Mouse (Mus musculus) left cerebral cortex, postnatal 14 days (tissue): ENCODE measurements around the gene E030018B13Rik. TPM values are rescaled to one million over a fixed set of nuclear protein-coding genes. Genes with fewer than 3 reads are reported as not detected.
A peak's percentile ranks its signal among the peaks of the same experiment; 100 is the strongest.

Experiments
- DNase-seq, 2 experiments: peaks; one replicate each; pipeline ENCODE4 v3.0.0; 2021 to 2022; ENCODE audit warnings: low spot score in 2 of 2, mixed read lengths in 1 of 2
- intact Hi-C: fragments of 180-260 bp; cut with DNase I; formaldehyde crosslinking; loops from one replicate; pipeline ENCODE4 v1.15.1; 2025
- total RNA-seq, 2 experiments: library from RNA; stranded (reverse); gene quantifications; 2 replicates each; pipeline ENCODE4 v1.2.3; 2021

Gene E030018B13Rik
- total RNA-seq, 2 experiments from 2014 or later: not detected

DNA sequence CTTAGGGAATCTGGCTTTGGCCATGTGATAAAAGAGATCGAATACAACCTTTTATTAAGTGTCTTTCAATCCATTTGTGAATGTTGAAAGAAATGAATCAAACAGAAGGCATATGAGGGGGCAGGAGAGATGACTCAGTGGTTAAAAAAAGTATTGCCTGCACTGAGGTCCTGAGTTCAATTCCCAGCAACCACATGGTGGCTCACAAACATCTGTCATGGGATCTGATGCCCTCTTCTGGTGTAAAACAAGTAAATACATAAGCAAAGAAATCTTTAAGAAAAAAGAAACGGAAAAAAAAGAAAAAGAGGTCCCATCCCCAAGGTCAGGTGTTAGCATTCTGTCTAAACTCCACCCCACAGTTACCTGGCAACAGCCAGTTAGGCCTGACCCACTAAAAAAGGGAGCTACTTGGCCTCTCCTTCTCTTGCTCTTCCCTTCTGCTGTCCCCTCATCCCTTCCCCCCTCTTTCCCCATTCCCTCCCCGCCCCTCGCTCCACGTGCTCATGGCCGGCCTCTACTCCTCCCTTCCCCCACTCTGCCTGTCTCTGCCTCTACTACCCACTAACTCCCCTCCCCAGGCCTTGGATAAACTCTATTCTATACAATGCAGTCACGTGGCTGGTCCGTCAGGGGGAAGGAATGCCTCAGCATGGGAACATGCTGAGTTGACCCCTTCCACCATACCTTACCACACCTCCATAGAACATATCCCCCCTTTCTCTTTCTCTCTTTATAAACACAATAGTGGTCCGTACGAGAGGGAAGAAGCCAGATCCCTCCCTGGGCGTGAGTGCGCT is 3.5 kb upstream of the E030018B13Rik start:
- intact Hi-C loops: no loop called here
- DNase-seq: no peak

DNA sequence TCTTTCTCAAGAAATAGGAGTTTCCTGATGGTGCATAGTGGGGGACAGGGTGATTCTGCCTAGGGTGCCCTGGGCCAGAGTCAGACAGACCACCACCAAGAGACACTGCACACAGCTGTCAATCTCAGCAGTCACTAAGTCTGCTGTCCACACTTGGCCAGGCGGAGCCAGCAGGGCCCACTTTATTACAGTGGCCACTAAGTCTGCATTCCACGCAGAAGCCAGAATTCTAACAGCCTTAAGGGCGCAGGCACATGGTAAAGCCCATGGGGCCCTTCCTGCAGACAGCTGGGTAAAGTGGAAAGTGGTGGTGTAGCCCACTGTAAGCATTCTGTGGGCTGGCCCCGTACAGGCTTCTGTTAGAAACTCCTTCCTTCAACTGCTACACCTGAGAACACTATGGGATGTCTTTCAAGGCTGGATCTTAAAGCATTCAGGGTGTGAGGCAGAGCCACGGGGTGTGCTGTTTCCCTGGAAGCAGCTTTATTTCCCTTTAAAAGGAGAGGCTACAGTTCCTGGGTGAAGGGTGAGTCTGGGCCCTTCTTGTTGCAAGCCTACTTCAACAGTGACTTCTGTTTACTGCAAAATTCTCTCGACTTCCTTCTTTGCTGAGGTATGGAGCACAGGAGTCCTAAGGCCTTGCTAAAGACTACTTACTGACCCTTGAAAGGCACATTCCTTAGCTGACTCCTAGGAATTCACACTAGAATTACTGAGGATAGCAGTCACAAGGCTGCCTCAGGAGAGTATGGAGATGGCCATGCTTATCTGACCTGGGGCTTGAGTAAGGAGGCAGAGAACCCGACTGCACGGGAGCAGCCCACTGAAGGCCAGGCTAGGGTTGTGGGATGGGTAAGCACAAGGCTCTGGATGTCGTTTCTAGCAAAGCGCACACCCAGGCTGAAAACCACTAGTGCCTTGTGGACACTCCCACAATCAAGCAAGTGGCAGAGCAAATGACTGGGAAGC is 2.6 kb upstream of the E030018B13Rik start:
- intact Hi-C loops: no loop called here

DNA sequence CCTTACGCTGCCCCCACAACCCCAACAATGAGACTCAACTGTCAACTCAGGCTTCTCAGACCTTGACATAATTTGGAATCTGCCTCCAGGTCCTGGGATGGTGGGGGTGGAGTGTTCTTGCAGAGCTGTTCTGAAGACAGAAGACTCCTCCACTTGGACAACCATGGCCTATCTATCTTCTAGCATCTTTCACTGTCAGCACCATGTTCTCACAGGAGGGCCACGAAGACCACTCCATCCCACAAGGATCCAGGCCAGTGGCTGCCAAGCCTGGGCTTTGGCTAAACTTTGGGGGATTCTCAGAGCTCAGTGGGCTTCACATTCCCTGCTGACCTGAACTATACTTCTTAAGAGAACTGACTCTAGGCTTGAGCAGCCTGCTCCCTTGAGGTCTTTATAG is 1.8 kb upstream of the E030018B13Rik start:
- intact Hi-C loops: no loop called here
- no peak for DNase-seq

More for the DNA sequence above, 2.6 kb upstream of the E030018B13Rik start:
- no peak for DNase-seq

DNA sequence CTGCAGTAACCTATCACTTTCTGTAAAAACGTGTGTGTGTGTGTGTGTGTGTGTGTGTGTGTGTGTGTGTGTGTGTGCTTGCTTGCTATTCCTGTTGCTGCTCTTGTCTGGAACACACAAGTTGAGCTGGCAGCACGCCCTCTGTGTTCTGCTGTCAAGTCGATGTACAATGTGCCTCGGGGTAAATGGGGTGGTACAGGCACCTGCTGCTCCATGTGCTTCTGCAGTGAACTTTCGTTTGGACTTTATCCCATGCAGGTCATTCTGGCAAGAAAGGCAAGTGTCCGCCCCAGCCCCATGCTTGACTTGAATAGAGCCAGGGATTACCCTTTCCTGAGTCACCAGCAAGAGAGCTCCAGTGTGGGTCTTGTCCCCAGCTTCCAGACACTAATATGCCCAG is 1.0 kb downstream of the E030018B13Rik start:
- peak; percentile 62 to 93 for DNase-seq

DNA sequence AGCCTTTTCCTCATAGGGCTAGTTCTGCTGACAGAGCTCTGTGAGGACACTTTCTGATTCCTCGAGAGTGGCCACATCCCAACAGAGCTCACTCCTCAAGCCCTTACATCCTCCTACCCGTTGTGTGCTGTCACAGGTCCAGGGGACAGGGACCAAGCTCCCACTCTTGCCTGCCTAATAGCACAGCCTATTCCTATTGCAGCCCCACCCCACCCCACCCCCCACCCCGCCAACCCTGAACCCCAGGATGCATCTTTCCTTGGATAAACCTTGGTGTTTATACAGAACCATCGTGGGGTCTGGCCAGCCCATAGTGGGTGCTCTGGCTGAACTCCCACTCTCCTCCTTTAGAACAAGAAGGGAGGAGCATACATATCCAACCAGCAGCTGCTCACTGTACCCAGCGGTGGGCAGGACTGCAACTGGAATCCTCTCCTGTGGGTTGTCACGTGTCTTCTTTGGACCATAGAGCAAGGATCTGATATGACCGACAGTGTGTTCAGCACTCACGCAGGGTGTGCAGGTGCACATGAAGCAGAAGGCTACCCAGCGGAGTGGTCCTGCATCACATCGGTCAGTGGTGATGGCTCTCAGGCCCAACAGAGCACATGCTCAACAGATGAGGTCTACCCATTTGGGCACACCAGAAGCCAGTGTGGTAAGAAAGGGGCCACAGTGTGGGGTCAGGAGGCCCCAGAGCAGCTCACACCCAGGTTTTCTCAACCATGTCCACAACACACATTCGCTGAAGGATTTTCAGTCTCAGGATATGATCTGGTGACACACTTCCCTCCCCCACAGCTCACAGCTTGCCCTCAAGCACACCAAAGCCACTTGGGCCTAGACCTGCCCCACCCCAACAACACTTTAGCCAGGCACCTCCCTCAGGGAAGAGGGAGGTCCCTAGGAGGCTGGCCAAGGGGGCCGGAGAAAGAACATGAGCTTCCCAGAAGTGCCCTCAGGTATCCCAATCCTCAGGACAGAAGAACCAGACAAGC is 2.4 kb downstream of the E030018B13Rik start:
- no peak for DNase-seq
- intact Hi-C loops: no loop called here

More for the DNA sequence above, 1.0 kb downstream of the E030018B13Rik start:
- intact Hi-C loops: no loop called here

DNA sequence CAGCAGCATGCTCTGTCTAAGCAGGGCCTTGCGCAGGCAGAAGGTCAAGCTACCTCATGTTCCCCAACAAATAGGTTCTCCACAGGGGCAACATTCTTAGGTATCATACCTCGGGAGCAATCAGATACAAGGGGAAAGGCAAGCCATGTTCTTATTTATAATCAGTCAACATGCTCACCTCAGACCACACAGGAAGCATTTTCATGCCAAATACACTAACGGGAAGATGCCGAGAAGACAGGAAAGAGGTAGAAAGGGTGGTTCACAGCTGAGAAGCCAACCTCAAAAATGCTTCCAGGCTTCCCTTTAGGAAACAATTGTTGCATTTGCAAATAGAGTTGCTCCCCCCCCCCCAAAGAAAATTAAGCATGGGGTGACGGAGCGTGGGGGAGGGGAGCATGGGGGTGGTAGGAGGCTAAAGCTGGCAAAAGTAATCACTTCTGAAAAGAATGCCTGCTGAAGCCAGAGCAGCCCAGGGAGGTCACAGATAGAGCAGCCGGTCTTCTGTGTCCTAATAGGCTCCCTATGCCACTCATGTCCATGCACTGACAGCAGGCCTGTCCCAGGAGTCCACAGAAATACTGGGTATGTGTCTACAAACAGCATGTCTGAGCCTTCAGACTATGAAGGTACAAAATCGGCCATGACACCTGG is 5.4 kb downstream of the E030018B13Rik start:
- no peak for DNase-seq
- intact Hi-C loops: no loop called here

DNA sequence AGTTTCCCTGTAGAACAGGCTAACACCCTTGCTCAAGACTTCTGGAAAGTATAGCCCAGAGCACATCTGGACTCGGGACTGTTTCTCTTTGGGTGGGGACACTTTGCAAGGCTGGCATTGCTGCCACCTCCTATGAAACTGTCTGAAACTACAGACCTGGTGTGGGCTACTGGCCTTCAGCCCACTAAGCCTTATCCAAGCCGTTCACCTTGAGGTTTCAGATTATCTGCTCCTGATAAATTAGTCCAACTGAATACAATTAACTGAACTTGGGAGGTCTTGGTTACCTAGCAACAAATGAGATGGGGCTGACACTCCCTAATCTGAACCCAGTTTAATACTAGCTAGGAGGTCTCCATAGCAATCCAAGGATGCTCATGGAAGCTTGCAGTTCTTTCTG is 5.9 kb downstream of the E030018B13Rik start:
- intact Hi-C loops: no loop called here
- no peak for DNase-seq

DNA sequence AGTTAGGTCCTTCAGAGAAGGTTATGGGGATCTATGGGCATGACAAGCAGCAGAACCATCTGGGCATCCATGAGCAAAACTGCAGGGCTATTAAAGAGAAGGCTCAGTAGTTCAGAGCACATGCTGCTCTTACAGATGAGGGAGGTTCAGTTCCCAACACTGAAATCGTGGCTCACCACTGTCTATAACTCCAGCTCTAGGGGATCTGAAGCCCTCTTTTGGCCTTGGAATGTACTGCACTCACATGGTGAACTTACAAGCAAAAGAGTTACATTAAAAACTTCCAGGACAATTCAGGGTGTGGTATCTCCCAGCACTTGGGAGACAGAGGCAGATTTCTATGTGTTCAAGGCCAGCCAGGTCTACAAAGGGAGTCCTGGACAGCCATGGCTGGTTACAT is 6.3 kb downstream of the E030018B13Rik start:
- intact Hi-C loops: no loop called here
- DNase-seq: no peak

DNA sequence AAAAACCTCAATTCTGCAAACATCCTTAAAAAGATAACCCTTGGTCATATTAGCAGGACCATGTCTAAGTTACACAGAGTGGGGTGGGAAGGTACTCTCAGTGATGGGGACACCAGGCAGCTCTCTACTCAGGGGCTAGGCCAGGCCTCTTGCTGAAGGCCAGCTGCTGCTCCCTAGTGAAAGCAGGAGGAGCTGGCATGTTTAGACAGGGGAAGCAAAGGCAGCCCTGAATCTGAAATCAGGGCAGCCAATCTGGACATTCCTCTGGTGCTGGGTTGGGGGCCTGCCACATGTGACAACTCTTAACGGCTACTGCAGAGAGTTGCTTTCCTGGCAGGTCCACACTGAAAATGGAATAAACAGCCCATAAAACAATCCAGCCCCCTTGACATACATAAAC is 7.5 kb downstream of the E030018B13Rik start:
- no peak for DNase-seq
- intact Hi-C loops: no loop called here

DNA sequence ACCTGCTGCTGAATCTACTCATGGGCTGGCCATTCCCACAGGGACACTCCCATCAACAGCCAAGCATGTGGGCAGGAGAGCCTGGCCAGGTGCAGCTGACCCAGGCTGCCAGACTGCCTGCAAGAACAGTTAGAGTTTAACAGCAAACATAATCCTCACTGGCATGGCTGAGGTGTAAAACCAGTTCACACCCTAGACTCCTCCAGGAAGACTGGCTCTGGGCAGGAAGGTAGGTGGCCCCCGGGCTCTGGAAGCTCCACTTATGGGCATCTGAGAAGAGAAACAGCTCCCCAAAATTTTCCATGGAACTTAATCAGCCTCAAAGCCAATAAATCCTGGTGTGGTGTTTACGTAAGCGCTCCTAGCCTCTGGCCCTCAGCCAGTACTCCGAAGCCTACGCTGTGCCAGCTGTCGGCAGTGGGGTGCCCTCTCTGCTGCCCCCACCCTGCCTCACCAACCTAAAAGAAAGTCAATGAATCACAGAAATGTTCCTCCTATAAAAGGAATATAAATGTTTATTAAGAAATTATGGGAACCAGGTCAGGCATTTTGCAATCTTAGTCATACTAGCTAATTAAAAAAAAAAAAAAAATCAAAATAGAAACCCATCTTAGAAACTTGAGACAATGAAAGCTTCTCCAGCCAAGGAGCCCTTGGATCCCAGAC is 8.2 kb downstream of the E030018B13Rik start:
- DNase-seq: peak; percentile 77 to 85
- intact Hi-C loops: no loop called here

DNA sequence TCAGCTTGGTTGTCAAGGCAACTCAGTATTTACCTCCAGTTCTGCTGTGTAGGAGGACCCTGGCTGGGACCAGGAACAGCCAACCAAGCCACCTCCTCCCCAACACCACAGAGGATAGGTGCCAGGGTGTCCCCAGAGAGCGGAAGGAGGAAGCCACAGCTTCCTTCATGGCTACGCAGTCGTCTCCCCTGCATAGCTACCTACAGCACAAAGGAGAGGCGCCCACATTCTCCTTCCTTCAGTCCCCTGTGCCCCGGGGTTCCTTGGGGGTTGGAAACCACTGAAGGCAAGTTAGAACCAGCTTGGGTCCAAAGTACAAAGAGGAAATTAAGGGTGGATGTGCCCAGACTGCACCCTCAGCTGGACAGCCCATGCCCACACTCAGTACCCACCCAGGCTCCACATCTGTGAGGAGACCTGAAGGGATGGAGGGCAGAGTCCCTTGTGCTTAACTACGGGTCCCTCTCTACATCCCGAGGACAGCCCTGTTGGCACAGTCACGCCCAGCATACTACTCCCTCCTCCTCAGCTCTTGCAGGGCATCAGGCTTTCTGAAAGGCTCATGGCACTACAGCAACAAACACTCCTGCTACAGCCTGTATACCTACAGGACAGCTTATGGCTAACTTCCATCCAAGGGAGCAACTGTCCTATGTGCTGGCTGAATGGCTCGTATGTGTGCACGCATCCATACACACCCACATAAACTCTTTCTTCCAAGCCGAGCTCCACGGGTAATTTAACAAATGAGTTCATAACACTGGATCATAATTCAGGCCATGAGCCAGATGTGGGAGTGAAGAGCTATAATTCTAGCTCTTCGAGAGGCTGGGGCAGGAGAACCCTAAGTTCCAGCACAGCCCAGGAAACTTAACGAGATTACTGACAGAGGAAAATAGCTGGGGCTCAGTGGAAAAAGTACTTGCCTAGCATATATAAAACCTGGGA is 9.0 kb downstream of the E030018B13Rik start:
- intact Hi-C loops: no loop called here
- peak; percentile 67 to 86 for DNase-seq

DNA sequence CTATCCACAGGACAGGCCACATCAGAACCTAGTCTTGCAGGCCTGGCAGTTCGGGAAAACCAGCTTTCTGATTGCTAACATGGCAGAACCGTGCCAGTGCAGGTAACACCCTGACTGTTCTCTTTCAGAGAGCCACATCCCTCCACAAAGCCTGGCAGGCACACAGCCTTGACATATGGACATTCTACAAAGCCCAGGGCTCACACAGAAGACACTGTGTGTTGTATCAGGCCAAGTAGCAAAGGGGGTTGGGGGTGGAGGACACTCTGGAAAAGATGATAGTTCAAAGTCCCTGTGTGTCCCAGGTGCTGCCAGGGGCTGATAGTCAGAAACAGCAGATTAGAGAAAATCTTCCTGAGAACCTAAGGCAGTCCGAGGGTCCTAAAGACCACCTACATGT is 9.8 kb downstream of the E030018B13Rik start:
- intact Hi-C loops: no loop called here
- DNase-seq: no peak

DNA sequence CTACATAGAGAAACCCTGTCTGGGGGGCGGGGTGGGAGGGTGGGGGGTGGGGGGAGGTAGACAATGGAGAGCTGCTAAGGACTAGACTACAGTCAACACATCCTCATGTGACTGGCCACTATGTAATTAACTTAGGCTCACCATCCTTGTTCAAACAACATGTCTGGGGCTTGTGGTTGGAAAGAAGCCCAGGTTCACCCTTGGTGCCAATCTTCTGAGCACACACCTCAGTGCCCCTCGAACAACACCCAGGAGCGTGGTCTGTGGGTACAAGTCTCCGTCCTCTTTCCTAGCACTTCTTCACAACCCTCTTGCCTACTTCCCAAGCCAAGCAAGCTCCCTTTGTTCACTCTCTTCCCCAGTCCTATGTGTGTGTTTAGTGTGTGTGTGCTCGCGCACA is 10.5 kb downstream of the E030018B13Rik start:
- intact Hi-C loops: no loop called here
- DNase-seq: no peak

DNA sequence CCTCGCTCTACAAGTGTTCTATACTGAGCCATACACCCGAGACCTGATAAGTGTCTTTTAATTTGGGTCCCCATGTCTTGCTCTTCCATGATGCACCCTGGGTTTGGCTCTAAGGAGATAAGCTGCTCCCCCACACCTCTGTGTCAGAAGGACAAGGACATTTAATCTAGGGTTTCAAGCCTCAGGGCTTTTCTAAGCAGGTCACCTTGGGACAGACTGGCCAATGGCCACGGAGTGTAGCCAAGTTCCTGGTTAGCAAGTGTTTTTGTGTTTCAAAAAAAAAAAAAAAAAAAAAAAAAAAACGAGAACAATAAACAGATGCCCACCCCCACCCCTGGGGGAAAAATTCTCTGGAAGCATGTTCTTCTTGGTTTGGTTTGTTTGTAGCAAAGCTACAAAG is 12.4 kb downstream of the E030018B13Rik start:
- intact Hi-C loops: no loop called here
- peak in 1 of 2 experiments; percentile 22 for DNase-seq

DNA sequence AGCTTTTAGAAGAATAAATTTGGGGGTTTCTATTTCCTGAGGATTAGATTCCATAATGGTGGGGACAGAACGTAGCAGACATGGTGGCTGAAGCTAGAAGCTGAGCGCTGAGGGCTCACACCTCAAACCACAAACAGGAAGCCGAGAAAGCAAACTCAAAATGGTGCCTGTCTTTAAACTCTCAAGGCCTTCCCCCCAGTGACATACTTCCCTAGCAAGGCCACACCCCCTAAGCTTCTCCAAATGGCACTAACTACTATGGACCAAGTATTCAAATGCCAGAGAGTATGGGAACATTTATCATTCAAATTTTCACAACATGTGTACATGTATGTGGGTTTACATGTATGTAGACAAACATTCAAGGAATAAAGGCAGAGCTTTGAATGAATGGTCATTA is 13.5 kb downstream of the E030018B13Rik start:
- intact Hi-C loops: no loop called here
- DNase-seq: no peak

DNA sequence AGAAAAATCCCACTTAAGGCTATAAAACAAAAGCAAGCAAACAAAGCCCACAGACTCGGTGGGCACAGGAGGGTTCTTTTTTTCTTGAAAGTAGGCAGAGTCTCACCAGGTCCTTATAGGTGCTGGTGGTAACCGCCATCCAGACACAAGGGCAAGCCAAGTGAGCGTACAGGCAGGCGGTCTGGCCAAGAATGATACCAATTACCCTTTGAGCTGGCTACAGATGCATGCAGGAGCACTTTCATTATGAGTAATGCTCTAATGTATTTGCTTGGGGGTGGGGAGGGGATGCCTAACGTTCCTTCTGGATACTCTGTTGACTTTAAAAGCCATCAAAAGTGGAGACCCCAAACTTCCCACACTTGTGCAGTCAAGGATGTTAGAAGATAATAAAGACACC is 14.1 kb downstream of the E030018B13Rik start:
- intact Hi-C loops: no loop called here
- no peak for DNase-seq

DNA sequence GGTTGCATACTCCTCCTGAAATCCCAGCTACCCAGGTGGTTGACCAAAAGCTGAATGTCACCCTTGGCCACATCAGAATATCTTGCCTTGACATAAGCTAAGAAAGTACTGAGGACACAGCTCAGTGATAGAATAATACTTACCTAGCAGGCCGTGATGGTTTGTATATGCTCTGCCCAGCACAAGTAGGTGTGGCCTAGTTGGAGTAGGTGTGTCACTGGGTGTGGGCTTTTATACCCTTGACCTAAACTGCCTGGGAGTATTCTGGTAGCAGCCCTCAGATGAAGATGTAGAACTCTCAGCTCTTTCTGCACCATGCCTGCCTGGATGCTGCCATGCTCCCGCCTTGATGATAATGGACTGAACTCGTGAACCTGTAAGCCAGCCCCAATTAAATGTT is 15.8 kb downstream of the E030018B13Rik start:
- no peak for DNase-seq
- intact Hi-C loops: no loop called here
